Mouse (Mus musculus) megakaryocyte, embryonic 14.5 days (primary cell): ENCODE results near the gene Usp47.

Experiments
- FLI1 ChIP-seq: IDR thresholded peaks from 2 replicates; pipeline ENCODE4 v1.6.1; 2012; ENCODE audit warnings: low read length, inconsistent platforms, mixed read lengths
- GATA1 ChIP-seq: IDR thresholded peaks from 3 replicates; pipeline ENCODE4 v1.6.1; 2012; ENCODE audit warnings: mixed read lengths, low read length, inconsistent platforms, borderline replicate concordance

DNA sequence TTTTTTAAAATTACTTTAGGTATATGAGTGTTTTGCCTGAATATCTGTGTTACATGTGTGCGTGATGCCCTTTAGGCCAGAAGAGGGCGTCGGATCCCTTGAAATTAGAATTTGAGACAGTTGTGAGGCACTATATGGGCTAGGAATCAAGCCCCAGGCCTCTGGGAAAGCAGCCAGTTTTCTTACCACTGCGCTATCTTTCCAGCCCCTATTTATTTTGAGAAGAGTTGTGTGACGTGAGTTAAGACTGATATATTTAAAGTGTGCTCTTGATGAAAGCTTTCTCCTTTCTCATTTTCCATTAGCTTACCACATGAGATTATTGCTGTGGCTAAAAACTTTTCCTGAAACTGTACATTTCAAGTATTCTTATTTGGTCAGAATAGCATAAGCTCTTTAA is 51.6 kb downstream of the Usp47 start:
- no peak for TF ChIP-seq GATA1
- no peak for TF ChIP-seq FLI1
